ENCODE assay signal across 13 mouse cellular contexts in genomic region chr17:90129183-90129582, GRCm38 (mm10).
"Had no signal": no experiment of that assay in that cellular context is flagged by ENCODE, and none has a peak within 500 bp of the region (broad histone marks: within the 10 kb centered on the region; RNA-seq: fewer than 3 reads in every experiment).

No protein-coding gene starts in this region.

- ATAC-seq: liver, postnatal 0 days; lung, postnatal 0 days; midbrain, embryonic 13.5 days; midbrain, embryonic 15.5 days had no signal

- DNase-seq: liver, postnatal 0 days; lung, adult 2 months; lung, postnatal 14 days; lung, postnatal 36 days; right cerebral cortex, postnatal 14 days; right cerebral cortex, postnatal 4 days; spleen, adult 18-20 months; thymus, adult 18-20 months; thymus, postnatal 14 days; thymus, postnatal 36 days had no signal
